Mouse (Mus musculus): ENCODE results near the gene Anks3.

Gene Anks3

DNA sequence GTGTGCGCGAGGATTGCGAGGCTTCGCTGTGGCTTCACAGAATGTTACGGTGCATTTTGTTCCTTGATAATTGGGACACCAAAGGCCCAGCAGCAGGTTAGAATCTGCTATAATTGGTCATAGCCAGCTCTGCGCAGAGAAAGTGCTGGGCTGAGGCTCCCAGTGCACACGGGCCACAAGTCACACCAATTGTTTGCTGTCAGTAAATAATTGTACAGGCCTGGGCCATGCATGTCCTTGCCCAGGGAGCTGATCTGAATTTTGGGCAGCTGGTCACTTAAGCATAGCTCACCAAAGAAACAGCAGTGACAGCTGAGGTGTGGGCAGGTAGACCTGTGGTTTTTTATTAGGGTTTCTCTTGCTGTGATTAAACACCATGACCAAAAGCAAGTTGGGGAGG, 36.0 kb downstream of the Anks3 start:
- no peak for DNase-seq (ENCODE audit: low spot score)

DNA sequence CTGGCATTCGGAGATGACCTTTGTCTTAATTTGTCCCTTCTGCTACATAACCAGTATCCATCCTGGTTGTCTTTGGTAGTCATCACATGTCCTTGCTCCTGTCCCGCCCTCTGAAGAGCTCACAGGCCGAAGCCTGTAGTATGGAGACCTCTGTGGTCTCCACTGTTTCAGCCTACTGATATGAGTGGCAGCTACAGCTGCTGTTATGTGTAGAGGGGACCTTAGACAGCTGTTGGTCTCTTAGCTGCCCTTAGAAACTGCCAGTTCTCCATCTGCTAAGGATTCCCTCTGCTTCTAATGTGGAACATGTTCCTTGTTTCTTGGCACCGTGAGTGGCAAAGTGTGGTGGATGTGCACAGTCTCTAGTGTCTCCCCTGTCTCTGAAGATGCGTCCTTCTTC, 40.0 kb downstream of the Anks3 start:
- DNase-seq (ENCODE audit: low spot score) = no peak

DNA sequence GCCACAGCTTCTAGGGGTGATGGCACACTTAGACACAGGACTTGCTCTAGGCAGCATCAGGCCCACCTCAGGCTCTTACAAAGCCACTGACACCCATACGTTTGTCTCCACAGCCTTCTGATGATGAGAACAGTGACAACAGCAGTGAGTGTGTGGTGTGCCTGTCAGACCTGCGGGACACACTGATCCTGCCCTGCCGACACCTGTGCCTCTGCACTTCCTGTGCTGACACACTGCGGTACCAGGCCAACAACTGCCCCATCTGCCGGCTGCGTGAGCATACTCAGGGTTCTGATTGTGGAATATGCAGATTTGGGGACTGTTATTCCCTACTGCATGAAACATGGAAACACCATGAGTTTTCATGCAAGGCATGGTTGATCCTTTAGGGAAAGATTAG, 41.5 kb downstream of the Anks3 start:
- no peak for DNase-seq (ENCODE audit: low spot score)

DNA sequence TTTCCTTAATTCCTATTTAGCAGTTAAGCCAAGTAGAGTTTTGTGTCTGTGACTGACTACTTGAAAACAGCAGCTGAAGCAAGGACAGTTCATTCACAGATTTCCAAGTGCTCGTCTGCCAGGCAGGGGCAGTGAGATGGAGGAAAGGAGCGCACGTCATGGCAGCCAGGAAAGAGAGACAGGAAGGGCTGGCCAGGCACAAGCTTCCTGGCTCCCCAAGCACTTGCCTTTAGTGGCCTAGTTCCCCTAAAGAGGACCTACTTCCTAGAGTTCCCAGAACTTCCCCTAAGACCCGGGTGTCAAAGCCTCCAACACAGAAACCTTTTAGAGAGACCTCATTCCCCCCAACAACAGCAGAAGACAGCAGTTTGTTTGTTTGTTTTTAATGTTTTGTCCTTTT, 43.4 kb downstream of the Anks3 start:
- no peak for DNase-seq (ENCODE audit: low spot score)

DNA sequence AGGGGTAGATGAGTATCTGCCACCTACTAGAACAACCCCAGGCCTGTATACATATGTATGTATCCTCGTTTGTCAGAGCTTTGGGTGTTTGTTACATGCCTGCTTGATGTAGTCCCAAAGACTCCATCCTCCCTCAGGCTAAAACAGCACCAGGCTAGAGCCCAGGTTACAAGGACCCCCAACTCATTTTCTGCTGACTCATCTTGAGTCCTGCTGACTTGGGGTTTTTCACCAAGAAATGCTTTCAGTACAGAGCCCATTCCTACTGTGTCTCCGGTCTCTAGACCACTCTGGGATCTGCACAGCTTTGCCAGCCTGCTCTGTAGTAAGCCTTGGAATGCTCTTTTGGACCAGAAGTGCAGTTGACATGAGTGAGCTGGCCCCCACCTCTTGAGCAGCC, 47.4 kb downstream of the Anks3 start:
- DNase-seq (ENCODE audit: low spot score) = no peak

DNA sequence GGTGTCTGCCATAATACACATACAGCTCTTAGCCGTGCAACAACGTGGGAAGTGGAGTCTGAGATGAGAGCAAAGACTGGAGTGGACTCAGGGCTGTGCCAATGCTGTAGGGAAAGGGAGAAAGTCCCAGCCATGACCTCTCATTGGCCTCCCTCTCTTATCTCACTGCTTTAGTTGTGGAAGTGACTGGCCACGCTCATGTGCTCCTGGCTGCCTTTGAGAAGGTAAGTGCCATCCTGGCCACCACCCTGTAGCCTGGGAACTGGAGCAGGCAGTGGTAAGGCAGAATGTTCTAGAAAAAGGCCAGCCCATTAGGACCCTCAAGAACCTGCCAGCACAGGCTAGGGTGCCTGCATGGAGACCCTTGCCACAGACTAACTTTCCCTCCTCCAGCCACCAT, 48.1 kb downstream of the Anks3 start:
- no peak for DNase-seq (ENCODE audit: low spot score)

DNA sequence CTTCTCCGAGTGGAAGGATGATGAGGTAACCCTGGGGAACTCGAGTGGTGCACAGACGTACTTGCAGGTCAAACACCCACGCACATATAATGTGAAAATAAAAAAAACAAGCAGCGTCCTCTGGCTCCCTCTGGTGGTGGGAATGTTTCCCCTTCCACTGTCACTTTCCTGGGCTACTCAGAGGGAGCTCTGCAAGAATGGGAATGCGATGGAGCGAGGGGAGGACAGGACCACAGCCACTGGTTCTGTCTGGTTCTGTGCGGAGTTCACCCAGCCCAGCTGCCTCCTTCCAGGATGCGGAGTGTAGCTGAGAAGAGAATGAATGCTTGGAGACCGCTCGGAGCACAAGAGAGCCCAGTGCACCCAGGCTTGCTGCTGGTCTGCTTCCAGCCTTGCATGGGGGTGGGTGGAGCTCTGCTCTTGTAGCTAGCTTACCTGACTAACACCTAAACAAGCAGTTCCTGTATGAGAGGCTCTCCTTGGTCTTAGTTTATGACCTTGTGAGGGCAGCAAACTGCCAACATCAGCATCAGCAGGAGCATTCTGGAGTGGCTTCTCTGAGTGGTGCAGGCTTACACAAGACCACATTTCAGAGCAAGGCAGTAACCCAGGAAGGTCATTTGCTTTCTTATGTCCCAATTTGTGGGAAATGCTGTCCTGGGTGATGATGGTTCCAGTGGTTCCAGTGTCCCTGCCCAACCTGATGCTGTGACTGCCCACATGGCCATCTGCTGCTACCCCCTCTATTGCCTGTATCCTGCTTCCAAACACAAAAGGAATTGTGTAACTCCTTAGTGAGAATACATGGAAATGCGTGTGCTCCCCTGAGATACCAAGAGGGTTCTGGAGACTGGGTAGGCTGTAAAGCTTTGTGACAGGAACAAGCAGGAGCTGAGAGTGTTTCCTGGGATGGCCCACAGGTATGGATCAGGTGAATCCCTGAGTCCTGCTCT, 49.9 kb downstream of the Anks3 start:
- peak; percentile 75 for DNase-seq (ENCODE audit: low spot score)

DNA sequence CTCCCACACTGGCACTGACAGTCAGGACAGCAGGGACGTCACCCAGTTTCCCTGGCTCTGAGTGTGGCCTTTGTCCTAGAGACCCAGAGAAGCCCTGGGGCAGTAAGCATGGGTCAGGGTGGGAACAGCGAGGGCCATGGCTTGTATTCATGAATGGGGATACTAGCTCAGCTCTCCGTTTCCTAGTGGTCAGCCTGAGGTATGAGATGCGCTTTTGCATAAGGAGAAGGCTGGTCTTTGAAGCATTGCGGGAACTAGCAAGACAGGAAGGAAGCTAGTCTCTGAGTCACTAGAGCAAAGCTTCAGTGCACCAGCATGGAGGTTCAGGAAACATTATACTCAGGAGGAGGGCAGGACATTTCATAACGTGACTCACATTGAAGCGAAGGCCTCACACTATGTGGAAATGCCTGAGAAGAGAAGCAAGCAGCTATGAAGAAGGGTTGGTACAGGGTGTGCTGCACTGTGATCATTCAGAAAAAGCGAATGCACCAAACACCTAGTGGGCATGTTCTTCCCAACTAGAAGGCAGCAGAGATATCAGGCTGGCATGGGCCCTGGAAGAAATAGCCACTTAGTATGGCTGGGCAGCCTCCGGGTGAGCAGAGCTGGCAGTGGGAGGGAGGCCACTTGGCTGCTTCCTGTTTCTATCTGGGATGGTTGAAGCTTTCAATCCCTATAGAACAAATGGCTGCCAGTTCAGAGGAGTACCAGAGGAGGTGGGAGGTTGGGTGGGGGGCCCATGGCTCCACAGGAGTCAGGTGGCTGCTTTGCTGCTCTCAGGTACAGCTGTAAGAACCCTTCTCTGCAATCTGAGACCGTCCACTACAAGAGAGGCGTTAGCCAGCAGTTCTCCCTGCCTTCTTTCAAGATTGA, 50.9 kb downstream of the Anks3 start:
- no peak for DNase-seq (ENCODE audit: low spot score)

DNA sequence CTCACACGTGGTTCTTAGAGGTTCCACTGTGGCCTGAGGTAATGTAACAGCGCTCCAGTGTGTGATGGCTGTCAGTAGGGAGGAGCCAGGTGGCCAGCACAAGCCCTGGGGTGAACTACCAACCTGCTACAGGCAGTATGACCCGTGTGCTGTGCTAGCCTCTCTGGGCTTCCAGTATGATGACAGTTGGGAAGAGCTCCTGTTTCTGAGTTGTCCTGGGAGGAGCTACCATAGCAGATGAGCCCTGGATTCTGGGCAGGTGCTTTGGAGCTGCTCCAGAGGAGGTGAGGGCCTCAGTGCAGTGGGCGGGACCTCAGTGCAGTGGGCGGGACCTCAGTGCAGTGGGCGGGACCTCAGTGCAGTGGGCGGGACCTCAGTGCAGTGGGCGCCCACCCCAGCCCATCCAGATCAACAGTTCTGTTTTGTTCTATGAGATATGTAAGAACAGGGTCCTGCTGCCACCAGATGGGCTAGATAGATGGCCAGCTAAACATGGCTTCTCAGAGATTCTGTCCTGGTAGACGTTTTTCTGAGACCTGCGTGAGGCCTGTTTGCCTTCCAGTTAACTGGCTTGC, 51.8 kb downstream of the Anks3 start:
- no peak for DNase-seq (ENCODE audit: low spot score)

DNA sequence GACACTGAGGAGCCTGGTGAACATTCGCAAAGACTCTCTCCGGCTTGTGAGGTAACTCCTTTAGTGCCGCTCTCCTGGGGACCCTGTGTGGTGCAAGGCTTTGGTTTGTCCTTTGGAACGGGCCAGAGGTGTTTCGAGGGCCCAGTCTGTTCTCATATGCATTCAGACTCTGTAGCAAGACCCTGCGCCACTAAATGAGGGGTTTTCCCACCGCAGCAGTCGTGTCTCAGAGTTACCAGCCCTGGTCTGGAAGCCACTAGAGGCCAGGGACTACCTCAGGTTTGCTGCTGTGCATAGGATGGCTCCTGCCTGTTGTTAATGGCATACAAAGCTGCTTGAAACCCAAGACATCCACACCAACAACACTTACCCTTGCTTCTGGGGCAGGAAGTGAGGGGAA, 53.2 kb downstream of the Anks3 start:
- DNase-seq (ENCODE audit: low spot score) = no peak

DNA sequence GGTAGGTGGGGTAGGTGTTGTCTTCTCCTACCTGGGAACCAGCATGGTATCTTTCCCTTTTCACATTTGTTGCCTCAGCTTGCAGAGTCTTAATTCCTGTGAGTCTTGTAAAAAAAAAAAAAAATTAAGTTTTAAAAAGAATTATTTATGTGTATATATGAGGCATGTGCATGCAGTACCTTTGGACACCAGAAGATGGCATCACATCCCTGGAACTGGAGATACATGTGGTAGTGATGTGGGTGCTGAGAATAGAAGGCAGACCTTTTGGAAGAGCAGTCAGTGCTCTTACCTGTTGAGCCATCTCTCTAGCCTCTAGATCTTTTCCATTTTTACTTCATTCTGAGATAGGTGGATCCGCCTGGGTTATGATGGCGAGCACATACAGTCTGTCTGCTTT, 54.3 kb downstream of the Anks3 start:
- no peak for DNase-seq (ENCODE audit: low spot score)

DNA sequence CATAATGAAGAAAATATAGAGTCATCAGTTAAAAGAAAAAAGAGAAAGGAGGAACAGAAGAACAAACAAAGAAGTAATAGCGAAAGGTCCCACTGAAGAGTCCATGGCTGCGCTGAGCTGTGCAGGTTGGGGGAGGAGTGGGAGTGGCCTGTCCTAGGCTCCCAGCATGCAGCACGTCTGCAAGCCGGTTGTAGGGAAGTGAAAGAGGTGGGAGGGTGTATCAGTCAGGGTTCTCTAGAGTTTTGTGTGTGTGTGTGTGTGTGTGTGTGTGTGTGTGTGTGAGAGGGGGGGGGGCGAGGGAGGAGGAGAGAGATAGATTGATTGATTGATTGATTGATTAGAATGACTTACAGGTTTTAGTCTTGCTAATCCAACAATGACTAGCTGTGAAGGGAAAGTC, 56.0 kb downstream of the Anks3 start:
- no peak for DNase-seq (ENCODE audit: low spot score)

DNA sequence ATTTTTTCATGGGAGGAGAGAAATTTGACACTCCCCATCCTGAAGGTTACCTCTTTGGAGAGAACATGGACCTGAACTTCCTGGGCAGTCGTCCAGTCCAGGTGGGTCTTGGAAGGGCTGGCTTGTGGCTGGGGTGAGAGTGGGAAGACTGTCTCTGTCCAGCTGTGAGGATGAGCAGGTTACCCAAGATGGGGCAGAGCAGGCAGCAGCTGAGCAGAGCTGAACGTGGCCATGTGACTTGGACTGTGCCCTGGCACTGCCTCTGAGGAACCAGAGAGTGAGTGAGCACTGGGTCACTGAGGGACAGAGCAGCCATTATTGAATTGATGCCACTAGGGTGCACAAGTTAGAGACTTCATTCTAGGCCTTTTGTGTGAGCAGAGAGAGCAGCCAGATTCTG, 56.6 kb downstream of the Anks3 start:
- no peak for DNase-seq (ENCODE audit: low spot score)

DNA sequence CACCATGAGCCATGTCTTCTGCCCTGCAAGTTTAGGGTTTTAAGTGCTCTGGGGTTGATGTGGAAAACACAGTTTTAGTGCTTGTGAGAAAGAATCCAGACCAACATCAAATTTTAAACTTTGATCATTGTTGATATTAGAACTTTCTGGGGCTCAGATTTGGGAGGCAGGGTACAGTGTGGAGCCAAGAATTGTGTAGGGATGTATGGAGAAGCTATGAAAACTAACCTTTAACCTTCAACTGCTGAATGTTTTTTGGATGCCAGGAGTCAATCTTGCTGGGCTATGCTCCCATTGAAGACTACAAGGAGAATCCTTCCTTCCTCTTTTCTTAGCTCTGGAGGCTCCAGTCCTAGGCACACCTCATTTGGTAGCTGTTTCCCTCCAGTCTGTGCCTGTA, 57.4 kb downstream of the Anks3 start:
- no peak for DNase-seq (ENCODE audit: low spot score)

DNA sequence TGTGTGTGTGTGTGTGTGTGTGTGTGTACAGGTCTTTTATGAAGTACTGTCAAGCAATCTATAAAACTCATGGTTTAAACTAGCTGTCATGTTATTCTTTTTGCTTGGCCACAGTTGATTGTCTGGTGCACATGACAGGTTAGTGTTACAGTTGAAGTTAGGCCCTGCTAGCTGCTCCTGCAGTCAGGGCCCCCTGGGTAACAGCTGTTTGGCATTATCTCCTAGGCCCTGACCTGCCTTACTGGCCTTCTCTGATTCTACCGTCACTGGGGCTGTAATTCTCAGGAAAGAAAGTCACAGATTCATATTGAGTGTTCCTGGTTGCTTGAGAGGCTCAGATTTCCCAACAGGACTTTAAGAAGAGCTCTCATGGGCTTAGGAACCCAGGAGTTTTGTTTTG, 58.4 kb downstream of the Anks3 start:
- DNase-seq (ENCODE audit: low spot score) = no peak

DNA sequence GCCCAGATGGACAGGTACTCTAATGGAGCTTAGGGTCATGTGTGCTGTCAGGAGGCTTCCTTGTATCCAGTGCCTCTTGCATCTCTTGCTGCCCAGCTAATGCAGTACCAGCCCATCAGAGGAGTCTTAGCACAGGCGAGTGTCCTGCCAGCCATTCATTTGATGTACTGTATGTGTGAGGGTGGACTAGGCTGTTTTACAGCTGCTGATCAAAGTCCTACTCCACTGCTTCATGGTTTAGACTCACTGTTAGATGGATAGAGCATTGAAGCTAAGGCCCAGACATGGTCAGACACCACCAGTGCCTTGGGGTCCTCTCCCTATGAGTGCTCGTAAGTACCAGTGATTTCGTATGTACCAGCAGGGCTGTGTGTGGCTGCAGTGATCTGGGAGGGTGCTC, 59.1 kb downstream of the Anks3 start:
- peak; percentile 12 for DNase-seq (ENCODE audit: low spot score)

DNA sequence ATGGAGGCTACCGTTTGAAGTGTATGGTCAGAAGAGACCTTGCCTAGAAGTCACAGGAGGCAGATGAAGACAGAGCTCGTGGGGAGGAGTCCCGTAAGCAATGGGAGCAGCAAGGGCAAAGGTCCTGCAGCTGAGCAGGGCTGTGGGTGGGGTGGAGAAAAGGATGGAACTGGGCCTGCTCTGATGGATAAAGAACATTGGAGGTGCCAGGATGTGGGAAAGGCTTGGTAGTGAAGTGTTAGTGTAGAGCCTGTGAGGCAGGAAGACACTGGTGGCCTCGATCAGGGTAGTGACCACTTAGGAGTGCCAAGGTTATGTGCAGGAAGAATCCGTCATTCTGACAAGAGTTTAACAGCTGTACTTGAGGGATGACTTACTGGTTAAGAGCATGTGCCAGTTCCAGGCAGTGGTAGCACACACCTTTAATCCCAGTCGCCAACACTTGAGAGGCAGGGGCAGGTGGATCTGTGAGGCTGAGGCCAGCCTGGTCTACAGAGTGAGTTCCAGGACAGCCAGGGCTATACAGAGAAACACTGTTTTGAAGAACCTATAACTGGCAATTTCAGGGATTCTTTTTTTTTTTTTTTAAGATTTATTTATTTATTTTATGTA, 60.4 kb downstream of the Anks3 start:
- peak; percentile 62 for DNase-seq (ENCODE audit: low spot score)

DNA sequence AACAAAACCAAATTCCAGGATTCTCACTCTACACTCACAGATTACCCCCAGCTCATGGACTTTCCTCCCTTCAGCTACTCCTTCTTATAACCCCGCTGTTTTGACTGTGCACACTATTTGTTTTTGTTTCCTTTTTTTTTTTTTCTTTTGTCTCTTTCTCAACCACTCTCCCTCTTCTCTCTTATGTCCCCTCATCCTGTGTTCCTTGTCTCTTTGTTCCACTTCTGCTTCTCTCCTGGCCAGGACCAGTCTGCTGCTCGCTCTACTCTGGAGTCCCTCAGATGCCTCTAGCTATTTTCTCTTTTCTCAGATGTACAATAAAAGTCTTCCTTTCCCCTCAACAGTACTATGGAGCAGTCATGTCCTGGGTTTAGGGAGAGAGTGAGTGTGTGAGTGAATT, 61.6 kb downstream of the Anks3 start:
- no peak for DNase-seq (ENCODE audit: low spot score)

DNA sequence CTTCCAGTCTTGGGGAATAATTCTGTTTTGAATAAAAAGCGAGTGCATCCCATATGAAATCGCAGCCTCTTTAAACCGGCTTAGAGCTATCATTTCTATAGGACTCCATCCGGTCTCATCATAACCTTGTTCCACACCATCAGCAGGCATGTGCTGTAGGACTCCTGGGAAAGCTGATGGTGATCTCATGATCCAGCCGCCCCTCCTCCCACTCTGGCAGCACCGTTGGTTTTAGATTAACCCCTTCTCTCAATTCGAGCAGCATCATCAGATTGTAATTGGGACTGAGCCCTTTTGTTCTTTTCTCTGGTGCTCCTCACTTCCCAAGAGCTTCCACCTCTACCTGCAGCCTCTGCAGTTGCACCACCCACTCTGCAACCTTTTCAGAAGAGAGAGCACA, 62.8 kb downstream of the Anks3 start:
- peak; percentile 61 for DNase-seq (ENCODE audit: low spot score)

DNA sequence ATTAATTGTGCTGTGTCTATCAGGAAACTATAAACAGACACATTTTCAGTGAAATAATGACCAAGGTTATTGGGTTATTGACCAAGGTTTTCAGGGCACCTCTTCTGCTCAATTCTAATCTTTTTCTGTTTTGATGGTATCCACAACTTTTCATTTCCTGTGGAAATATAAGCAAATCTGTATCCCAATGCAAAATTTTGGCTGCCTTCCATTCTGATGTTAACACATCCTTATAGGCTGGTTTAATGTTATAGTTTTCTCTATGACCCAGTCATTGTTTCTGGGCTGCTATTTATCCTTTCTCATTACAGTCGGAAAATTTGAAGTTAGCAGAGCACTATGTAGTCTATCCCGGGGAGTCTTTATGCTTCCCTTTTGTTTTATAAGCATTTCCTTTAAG, 64.3 kb downstream of the Anks3 start:
- no peak for DNase-seq (ENCODE audit: low spot score)

DNA sequence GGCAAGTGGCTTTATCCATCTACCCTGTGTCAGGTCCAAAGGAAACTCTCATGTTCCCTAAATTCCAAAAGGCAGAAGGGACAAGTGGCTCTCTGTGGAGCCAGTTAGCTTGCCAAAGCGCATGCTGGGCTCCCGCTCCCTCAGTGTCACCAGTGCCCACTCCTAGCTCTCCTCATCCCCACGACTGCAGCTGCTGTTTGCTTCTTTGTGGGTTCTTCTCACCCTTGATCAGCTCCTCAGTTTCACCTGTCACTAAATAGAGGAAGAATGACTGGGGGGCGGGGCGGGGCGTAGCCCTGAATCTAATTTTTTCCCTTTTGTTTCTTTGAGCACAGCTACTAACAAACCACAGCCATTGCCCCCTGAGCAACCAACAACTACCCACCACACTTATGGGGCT, 65.1 kb downstream of the Anks3 start:
- no peak for DNase-seq (ENCODE audit: low spot score)

DNA sequence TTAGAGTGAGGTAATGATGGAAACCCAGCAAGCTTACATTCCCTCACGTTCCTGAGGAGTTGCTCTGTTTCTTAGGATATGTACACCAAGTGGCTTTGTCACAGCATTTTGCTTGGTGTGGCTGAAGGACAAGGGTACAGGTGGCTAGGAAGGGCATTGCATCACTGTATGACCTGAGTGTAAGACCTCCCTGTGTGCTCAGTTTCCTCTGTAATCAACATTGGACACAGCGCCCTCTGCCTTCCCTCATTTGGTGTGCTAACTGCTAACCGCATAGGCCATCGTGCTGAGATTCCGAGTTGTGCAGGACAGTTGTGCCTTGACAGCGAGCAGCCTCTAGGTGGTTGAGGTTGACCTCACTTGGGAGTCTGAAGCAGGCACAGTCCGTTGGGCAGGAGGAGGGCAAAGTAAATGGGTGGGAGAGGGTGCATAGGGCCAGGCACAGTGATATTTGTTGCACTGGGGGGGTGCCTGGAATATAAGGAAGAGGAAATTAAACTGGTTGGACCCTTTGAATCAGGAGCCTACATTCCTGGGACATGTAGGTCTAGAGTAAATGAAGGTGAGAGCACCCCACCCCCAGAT, 66.8 kb downstream of the Anks3 start:
- no peak for DNase-seq (ENCODE audit: low spot score)

All from yolk sac, embryonic 10.5 days (tissue).